Mouse (Mus musculus) C2C12 (cell line): ENCODE measurements at regions not wholly inside any gene's neighbourhood (a gene's known extent, or its start where the extent isn't known, plus 50 kb on each side); places are given as distances from the start of the nearest gene placed in this dataset.
A peak's percentile ranks its signal among the peaks of the same experiment; 100 is the strongest.

Experiments
- H3K27me3 ChIP-seq: one replicate; pipeline ENCODE4 v1.6.1; 2011; ENCODE audit not compliant: control insufficient read depth, insufficient read depth, insufficient read length
- H3K36me3 ChIP-seq: one replicate; pipeline ENCODE4 v1.6.1; 2011; ENCODE audit not compliant: control insufficient read depth, insufficient read depth
- H3K4me3 ChIP-seq: one replicate; pipeline ENCODE4 v1.5.1; 2011; ENCODE audit warnings: mild to moderate bottlenecking, control low read depth; ENCODE audit not compliant: poor library complexity, insufficient read depth, severe bottlenecking
- H3K79me2 ChIP-seq: one replicate; pipeline ENCODE4 v1.6.1; 2011; ENCODE audit not compliant: control insufficient read depth, insufficient read depth
- H3K79me3 ChIP-seq: one replicate; pipeline ENCODE4 v1.6.1; 2011; ENCODE audit warnings: low read depth, control low read depth
- H3ac ChIP-seq: one replicate; pipeline ENCODE3; 2011; ENCODE audit warnings: low read depth; ENCODE audit not compliant: control insufficient read depth, insufficient read length
- CEBPB ChIP-seq: IDR thresholded peaks from one replicate; pipeline ENCODE4 v1.6.1; 2011; ENCODE audit warnings: low read depth, mild to moderate bottlenecking, control low read depth, moderate library complexity
- CTCF ChIP-seq: IDR thresholded peaks from one replicate; pipeline ENCODE4 v1.5.1; 2011; ENCODE audit not compliant: control insufficient read depth, insufficient read depth, insufficient read length
- FOSL1 ChIP-seq: IDR thresholded peaks from one replicate; pipeline ENCODE4 v1.8.0; 2011; ENCODE audit warnings: mild to moderate bottlenecking, low read length; ENCODE audit not compliant: poor library complexity, insufficient read depth, severe bottlenecking
- MAX ChIP-seq: IDR thresholded peaks from one replicate; pipeline ENCODE4 v1.6.1; 2011; ENCODE audit warnings: mild to moderate bottlenecking, control low read depth
- MYOD1 ChIP-seq: IDR thresholded peaks from one replicate; pipeline ENCODE4 v1.6.1; 2011; ENCODE audit warnings: low read depth; ENCODE audit not compliant: control insufficient read depth, insufficient read length
- MYOG ChIP-seq: IDR thresholded peaks from one replicate; pipeline ENCODE4 v1.6.1; 2011; ENCODE audit not compliant: control insufficient read depth, insufficient read length; ENCODE audit errors: extremely low read depth
- USF1 ChIP-seq: IDR thresholded peaks from one replicate; pipeline ENCODE4 v1.6.1; 2011; ENCODE audit warnings: low read depth, mild to moderate bottlenecking, control low read depth, moderate library complexity

GRCm38 (mm10) chr10:95124476-95124875 lies 179.8 kb upstream of the Plxnc1 start:
- H3K36me3 ChIP-seq, result no peaks in the 10 kb centered on the region
- no peak overlapping the region for H3ac ChIP-seq
- no peaks in the 10 kb centered on the region for H3K79me3 ChIP-seq
- peak; percentile 81 for TF ChIP-seq MYOD1
- TF ChIP-seq CEBPB, result no peak
- no peak for TF ChIP-seq CTCF
- H3K4me3 ChIP-seq, result no peak overlapping the region
- H3K79me2 ChIP-seq, result no peaks in the 10 kb centered on the region
- H3K27me3 ChIP-seq, result no peaks in the 10 kb centered on the region

- no peaks in the 10 kb centered on the region for H3K36me3 ChIP-seq
- H3K27me3 ChIP-seq, result no peaks in the 10 kb centered on the region
- H3K4me3 ChIP-seq, result no peak overlapping the region
- no peak overlapping the region for H3ac ChIP-seq
- no peaks in the 10 kb centered on the region for H3K79me3 ChIP-seq
- no peaks in the 10 kb centered on the region for H3K79me2 ChIP-seq
- TF ChIP-seq USF1 (no peak), CEBPB (no peak), FOSL1 (no peak), CTCF (no peak), MAX (no peak), MYOG (no peak), MYOD1 (no peak)
These were observed 175.4 kb upstream of the Plxnc1 start for GRCm38 (mm10) chr10:95120007-95120406.

- TF ChIP-seq MAX, result no peak
- H3K27me3 ChIP-seq, result no peaks in the 10 kb centered on the region
- H3K4me3 ChIP-seq, result no peak overlapping the region
- no peak overlapping the region for H3ac ChIP-seq
- no peaks in the 10 kb centered on the region for H3K79me2 ChIP-seq
- H3K79me3 ChIP-seq, result no peaks in the 10 kb centered on the region
- no peaks in the 10 kb centered on the region for H3K36me3 ChIP-seq
These were observed 174.2 kb upstream of the Plxnc1 start for GRCm38 (mm10) chr10:95118786-95119351.

- H3K36me3 ChIP-seq, result no peaks in the 10 kb centered on the region
- H3K27me3 ChIP-seq, result no peaks in the 10 kb centered on the region
- TF ChIP-seq FOSL1, result no peak
- no peak for TF ChIP-seq MYOD1
- no peak for TF ChIP-seq MAX
- no peak for TF ChIP-seq CEBPB
- no peak for TF ChIP-seq CTCF
- TF ChIP-seq MYOG, result no peak
- TF ChIP-seq USF1, result no peak
- no peaks in the 10 kb centered on the region for H3K79me3 ChIP-seq
- no peaks in the 10 kb centered on the region for H3K79me2 ChIP-seq
- H3K4me3 ChIP-seq, result no peak overlapping the region
- no peak overlapping the region for H3ac ChIP-seq
These were observed 173.1 kb upstream of the Plxnc1 start for GRCm38 (mm10) chr10:95117731-95118212.

DNA sequence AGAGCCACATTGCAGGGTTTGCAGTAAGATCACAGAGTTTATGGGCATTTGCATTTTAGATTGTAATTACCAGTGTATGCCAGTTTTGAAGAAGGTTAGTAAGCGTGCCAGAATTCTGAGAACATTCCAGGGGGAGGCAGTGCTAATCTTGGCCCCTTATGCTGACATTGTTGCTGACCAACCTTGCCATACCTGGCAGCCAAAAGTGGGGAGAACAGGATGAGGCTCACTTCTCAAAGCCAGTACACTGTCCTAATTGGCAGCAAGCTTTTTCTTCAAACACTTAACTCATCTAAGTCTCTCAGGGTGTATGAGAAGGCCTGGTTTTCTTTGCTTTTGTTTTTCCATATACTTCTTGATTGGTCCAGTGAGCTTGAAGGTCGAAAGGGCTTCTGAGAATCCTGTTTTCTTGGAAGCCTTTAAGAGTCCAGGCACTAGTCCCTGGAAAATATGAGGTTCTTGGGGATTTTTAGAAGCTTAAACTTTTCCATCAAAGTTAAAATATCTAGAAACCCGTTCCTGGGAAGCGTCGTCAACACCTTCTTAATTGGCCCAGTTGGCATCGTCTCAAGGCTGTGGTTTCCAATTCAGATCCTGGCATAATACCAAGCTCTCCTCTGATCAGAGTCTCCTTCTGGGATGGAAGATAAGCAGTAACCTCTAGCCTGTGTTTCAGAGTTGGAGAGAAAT lies 172.6 kb upstream of the Plxnc1 start:
- Histone ChIP-seq H3K36me3 (no peaks in the 10 kb centered on the region), H3ac (no peak overlapping the region), H3K4me3 (no peak overlapping the region), H3K79me2 (no peaks in the 10 kb centered on the region), H3K27me3 (no peaks in the 10 kb centered on the region), H3K79me3 (no peaks in the 10 kb centered on the region)
- TF ChIP-seq MYOD1 (no peak), MYOG (no peak), FOSL1 (no peak), CTCF (no peak), CEBPB (no peak), USF1 (no peak), MAX (no peak)

GRCm38 (mm10) chr10:95116579-95117011 lies 172.0 kb upstream of the Plxnc1 start:
- H3K27me3 ChIP-seq, result no peaks in the 10 kb centered on the region
- H3ac ChIP-seq, result no peak overlapping the region
- H3K79me2 ChIP-seq, result no peaks in the 10 kb centered on the region
- H3K4me3 ChIP-seq, result no peak overlapping the region
- no peaks in the 10 kb centered on the region for H3K36me3 ChIP-seq
- no peak for TF ChIP-seq CEBPB
- no peak for TF ChIP-seq MYOG
- no peak for TF ChIP-seq MAX
- H3K79me3 ChIP-seq, result no peaks in the 10 kb centered on the region
